Mouse (Mus musculus): ENCODE measurements around the gene Smurf1.

Smurf1 gene

DNA sequence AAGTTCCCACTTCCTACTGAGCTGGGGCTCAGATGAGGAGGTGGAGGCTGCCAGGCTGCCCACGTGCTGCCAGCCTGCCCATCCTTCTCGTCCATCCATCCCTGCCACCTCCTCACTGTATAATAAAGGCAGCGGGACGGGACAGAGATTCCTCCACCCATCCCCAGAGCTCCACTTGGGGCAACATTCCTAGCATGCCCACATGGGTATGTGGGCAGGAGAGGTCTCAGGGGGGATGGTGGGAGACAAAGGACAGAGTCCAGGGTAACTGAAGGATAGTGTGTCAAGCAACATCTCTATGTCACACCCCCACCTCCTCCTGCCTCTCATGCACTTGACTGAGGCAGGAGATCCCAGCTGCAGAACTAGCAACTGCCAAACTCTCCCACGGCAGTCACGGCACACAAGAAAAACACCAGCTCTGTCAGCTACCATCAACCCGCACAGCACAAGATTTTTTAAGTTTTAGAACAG is 51.2 kb downstream of the Smurf1 start:
- DNase-seq (ENCODE audit: low spot score in 2 of 2) = peak in 1 of 2 experiments; percentile 47

DNA sequence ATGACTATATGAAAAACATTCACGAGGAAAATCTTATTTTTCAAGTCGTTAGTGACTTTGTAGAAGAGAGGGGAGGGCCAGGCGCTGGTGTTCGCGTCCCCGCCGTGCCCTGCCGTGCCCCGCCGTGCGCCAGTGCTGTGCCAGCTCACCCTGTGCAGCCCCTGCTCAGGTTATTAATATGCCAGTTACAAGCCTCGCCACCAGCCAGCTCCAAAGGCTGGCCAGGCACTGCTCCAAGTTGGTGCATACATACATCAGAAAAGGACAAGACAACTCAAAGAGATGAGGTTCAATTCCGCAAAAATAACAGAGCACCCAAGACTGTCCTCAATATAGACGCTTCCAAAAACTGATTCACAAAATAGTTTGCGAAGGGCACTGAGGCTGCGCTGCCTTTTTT is 51.7 kb downstream of the Smurf1 start:
- no peak for DNase-seq (ENCODE audit: low spot score in 2 of 2)

DNA sequence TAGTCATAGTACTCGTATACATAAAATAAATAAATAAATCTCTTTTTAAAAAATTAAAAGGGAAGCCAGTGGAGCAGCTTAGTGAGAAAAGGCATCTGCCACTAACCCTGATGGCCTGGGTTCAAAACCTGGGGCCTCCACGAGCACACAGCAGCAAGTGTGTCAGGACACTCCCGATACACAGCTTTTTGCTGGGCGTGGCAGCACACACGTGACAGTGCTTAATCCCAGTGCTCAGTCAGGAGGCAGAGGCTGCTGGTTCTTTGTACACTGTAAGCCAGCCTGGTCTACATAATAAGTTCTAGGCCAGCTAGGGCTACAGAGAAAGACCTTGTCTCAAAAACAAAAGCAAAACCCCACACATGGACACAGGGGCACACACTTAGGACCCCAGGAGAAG is 52.3 kb downstream of the Smurf1 start:
- DNase-seq (ENCODE audit: low spot score in 2 of 2) = no peak

DNA sequence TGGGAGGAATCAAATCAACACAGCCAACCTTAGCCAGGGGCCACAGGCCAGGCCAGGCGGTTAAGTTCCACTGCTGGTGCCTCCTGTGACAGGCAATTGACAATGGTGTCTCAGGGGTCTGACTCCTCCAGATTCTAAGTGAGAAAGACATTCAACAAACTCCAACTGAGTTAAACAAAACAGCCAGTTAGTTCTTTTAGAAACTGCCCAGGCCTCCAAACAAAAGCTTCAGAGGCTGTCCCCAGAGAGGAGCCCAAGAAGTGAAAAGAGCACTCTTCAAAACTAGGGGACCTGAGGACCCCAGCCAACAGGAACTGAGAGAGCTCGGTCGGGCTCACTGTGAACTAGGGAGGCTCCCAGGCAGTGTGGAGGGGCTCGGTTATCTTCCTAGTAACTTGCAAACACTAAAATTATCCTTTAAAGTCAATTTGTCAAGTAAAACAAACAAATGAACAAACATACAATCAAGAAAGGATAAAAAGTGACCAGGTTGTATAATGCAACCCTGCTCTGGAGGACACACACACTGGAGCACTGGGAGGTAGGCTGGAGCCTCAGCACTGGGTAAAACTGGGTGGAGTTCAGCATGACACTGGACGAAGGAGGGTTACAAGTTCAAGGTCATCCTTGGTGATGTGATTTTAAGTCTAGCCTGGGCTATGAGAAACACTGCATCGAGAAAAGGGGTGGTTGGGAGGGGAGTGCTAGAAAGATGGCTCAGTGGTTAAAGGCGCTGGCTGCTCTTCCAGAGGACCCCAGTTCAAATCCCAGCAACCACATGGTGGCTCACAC is 52.9 kb downstream of the Smurf1 start:
- DNase-seq (ENCODE audit: low spot score in 2 of 2) = no peak

DNA sequence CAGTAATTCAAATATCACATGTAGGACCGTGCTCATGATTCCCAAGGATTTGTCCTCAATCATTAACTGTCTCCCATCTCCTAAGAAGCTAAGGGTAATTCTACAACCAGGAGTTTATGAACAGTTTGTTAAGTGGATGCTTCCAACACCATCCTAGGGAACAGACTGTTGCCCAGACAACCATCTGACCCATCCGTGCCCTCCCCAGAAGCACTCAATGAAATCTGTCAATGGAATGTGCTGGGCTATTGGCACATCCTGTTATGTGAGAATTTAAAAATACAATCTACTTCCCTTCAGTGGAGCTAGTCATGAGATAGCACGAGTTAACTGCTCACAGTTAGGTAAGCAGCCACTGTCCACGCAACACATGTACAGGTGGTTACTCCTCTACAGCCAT is 56.1 kb downstream of the Smurf1 start:
- DNase-seq (ENCODE audit: low spot score in 2 of 2) = no peak

DNA sequence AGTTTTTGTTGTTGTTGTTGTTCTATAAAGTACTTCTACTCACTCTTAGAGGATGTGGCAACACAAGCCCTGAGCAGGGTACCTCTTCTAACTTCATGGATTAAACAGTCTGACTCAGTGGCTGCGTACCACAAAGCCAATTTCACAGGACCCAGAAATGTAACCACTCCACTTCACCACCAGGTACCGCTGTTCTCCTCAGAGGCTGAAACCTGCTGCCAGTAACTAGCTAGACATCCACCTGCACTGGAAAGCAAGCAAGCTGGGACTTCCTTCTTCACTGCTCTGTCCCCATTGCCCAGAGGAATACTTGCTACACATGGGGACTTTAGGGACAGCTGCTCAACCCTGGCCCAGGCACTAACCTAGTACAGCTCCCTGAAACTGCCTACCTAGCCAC is 58.1 kb downstream of the Smurf1 start:
- no peak for DNase-seq (ENCODE audit: low spot score in 2 of 2)

DNA sequence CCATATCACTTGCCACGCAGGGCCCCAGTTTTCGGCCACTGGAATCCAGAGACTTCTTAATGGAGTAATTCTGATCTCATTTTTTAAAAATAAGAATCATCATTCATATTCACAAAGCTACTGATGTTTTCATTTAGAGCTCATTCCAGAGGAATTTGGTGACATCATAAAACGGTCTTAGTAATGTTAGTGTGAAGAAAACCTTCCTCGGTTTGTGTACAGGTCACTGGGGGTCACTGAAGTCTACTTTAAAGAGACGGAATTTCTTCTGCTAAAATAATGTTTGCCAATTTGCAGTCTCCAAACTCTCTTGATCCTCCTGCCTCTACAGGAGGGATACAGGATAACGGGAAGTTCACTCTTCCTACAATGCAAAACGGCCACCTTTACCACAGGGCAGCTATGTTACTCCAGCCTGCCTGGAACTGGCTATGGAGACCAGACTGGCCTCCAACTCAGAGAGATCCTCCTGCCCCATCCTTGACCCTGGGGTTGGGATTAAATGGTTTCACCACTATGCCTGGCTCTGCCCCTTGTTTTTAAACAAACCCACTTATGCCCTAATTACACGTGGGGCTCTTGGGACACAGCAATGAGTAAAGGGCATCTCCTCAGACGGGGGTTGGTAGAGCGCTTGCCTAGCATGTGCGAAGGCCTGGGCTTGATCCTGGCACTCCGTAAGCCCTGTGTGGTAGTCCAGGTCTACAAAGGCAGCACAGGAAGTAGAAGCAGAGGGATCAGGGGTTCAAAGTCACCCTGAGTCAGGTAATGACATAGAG is 61.1 kb downstream of the Smurf1 start:
- no peak for DNase-seq (ENCODE audit: low spot score in 2 of 2)

DNA sequence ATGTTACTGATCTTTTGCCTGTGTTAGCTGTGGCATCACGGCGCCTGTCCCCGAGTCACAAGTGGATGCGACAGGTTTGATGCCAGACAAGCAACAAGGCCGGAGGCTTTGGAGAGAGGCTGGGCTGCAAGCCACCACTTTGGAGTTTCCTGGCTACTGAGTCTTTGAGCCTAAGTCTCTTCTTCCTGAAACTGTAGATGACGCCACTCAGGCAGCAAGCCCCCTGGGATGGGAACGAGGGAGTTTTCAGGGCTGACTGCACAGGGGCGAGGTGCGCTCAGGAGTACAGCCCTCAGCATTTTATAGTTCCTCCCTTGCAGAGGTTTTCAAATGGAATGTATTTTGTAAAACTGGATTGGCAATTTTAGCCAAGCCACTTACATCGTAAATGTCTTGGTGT is 63.9 kb downstream of the Smurf1 start:
- DNase-seq (ENCODE audit: low spot score in 2 of 2) = no peak

DNA sequence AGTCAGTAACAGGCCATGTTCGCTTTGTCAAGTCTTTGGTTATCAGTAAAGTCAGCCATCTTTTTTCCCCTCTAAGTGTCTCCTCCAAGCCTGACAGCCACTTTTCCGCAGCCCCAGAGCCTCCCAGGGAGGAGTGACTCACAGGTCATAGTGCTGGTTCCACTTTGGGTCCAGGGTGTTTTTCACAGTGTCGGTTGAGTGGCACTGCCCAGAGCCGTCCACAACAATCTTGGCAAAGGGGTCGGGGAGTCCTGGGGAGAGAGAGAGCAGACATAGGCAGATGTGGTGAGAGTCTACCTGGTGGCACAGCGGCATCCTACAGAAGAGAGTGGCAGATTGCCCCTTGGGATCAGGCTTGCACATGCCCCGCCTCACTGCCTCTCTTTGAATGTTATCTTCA is 64.6 kb downstream of the Smurf1 start:
- no peak for DNase-seq (ENCODE audit: low spot score in 2 of 2)

DNA sequence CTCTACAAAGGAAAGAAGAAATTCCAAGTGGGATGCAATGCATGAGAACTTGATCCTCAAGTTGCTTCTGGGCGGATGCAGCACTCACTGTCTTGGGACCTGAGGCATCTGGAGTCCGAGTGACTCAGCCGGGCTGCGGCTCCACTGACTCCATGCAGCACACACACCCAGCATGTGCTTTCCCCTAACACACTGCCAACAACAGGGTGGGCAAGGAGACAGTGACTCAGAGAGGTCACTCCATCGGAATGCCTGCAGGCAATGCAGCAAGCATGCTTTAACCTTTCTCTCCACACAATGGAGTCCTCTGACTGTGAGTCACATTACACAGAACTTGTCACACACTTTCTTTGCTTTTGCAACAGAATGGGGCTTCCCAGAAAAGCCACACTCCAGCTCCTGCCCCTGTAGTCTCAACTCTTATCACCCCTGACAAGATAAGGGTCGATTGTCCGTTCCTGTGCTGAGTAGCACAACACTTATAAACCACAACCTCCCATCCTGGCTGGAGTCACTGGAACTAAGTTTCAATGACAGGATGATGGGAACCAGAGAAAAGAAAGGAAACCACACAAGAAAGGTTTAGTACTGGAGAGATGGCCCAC is 67.1 kb downstream of the Smurf1 start:
- DNase-seq (ENCODE audit: low spot score in 2 of 2) = no peak

DNA sequence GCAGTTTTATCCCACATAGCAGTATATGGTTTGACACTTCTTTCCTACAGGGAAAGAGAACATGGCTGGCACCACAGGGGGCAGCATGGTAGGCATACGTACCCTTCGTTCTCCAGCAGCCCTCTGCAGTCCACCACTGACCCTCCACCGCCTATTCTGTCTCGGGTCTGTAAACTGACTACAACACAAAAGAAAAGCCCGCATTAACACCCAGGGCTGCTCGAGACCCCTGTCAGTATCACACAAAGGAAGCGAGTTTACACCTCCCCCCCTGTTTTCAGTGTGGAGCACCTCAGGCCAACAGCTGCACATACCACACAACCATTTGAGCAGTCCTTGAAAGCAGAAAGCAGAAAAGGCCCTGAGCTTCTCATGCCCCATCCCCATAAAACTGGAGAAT is 67.8 kb downstream of the Smurf1 start:
- no peak for DNase-seq (ENCODE audit: low spot score in 2 of 2)

DNA sequence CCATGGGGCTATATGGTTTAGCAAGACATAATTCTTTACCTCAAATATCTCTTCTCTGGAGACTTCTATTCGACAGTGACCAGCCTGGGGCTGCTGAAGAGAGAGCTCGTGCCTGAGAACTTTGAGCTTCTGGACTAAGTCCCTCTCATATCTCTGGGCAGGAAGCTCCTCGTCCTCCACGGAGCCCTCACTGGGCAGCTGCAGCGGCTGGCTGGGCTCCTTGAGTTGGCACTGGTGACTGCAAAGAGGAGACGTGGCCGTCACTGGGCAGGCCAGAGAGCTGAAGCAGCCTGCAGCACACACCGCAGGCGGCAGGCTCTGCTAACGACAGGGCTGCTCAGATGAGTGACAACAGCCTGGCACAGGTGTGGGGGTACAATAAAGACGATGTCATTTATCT is 74.4 kb downstream of the Smurf1 start:
- DNase-seq (ENCODE audit: low spot score in 2 of 2) = no peak

DNA sequence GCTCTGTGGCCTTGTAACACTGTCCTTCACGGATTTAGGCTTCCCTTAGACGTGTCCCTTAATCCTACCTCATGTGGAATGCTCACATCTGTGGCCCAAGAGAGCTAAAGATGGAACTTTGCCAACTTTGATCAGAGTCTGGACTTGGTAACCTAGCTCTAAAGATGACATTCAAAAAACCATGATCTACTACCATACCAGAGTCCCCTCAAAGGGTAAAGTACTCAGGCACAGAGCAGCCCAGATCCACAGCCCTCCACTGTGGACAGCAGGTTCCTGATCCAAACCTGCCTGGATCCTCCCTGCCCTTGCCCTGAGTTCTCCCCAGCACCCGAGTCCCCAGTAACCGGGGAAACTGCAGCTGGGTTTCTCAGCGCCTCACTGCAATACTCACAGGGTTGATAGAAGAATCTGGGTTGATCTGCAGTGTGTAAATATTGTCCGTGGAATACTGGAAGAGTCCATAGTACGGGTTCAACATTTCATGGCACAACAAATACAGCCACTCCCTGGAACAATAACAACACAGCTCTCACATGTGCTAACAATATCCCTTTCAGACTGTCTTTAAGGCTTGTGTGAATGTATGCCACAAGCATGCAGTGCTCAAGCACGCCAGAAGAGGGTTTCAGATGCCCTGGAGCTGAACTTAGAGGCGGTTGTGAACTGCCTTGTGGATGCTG is 79.5 kb downstream of the Smurf1 start:
- DNase-seq (ENCODE audit: low spot score in 2 of 2) = no peak

DNA sequence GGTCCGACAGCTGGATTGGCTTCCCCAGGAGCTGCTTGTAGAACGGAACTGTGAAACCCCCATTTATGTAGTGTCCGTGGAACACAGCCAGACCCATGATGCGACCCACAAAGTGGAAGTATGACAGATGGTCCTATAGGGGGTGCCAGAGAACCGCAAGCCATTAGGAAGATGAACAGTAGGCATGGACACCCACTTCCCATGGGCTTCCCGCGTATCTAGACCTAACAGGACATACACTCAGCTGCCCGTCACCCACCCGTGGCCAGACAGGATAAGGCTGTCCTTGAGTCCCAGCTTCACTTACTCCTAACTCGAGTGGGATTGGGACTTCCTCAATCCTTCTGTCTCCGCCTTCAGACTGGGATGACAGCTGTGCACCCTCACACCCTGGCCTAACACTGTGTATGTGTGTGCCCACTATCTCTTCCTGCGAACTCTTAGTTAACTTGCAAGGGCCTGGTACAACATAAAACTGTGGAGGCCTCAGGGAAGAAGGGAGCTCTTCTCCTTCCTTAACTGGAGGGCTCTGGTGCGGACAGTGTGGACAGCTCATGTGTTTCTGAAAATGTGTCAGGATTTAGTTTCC is 80.9 kb downstream of the Smurf1 start:
- peak in 1 of 2 experiments; percentile 43 for DNase-seq (ENCODE audit: low spot score in 2 of 2)

DNA sequence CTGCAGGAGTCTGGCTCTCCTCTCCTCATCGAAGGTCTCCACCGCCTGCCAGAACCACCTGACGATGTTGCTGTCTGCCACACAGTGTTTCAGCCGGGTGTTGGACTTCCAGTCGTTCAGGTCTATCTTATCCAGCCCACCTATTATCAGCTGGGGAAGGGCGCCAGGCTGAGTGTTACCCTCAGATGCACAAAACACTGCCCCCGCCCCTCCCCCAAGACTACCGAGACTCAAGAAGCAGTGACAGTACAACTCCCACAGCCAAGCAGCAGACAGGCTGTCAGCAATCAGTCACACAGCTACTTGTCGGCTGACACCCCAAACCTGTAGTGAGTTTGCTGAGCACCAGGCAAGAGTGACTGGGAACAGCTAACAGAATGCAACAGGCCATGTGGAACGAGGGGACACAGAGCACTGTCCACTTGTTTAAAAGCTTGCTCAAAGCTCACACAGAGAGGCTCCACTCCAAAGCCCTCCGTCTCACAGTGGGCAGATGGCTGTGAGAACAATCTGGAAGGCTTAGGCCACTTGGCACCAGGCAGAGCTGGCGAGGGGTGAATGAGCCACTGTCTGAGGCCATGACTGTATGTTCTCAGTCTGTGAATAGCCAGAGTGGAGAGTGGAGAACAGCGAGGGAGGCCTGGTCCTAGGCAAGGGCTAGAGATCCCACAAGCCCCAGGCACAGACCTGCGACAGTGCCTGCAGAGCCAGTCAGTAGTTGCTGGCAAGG is 83.8 kb downstream of the Smurf1 start:
- peak; percentile 39 to 57 for DNase-seq (ENCODE audit: low spot score in 2 of 2)

DNA sequence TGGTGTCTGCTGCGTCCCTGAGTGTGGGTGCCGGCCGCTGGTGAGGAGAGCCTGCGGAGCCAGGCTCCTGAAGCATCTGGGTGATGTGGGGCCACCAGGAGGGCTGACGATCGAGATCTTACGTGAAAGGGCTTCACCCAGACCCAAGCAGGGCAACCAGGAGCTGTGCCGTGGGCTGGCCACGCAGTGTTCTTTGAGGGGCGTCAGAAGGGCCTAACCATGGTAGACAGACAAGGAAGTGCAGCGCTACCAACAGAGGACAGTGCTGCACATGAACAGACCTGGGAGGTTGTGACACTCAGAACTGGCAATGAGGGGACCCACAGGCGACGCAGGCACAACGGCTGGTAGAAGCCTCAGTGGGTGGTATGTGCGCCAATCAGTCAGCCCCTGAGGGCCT is 88.6 kb downstream of the Smurf1 start:
- DNase-seq (ENCODE audit: low spot score in 2 of 2) = no peak

DNA sequence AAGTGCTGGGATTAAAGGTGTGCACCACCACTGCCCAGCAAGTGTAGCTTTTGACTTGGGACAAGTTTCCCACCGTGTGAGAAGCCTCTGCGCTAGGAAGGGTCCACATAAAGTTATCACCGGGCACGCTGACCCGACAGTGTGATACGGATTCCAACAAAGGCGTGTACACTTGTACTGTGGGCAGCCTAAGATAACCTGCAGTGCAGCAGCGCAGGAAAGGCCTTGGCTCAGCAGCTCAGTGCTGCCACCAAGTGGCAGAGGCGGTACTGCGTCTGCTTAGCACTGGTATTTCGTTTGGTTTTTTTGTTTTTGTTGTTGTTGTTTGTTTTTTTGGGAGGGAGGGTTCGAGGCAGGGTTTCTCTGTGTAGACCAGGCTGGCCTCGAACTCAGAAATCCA is 89.8 kb downstream of the Smurf1 start:
- peak in 1 of 2 experiments; percentile 67 for DNase-seq (ENCODE audit: low spot score in 2 of 2)

DNA sequence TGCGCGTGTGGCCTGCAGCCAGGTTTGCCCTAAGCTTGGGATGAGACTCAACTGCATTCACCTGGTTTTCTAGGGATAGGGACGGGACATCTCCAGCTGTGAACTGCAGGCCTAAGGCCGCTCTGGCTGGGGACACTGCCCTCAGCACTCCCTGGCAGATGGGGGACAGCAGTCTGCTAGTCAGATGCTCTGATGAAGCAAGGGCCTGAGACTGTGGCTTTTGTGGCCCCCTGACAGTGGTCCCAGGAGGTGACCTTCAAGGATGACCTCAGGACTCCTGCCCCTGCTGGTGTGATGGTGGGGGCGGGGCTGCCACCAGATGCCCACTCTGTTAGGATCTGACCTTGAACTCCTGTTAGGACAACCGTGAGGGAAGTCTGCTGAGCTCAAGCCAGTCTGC is 90.4 kb downstream of the Smurf1 start:
- DNase-seq (ENCODE audit: low spot score in 2 of 2) = no peak

DNA sequence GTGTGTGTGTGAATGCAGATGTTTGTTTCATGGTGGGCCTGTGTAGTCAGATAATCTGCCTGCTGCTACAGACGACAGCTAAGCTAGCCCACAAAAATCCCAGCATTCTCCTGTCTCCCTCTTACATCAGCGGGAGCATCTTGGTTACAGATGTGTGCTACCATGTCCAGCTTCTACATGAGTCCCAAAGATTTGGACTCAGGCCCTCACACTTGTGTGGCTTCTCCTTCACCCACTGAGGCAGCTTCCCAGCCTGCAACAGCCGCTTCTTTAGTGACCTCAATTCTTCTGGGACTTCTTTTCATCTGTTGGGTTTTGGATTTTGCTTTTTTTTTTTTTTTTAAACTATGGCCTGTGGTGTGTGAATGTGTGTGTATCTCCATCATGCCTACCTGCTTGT is 92.8 kb downstream of the Smurf1 start:
- no peak for DNase-seq (ENCODE audit: low spot score in 2 of 2)

DNA sequence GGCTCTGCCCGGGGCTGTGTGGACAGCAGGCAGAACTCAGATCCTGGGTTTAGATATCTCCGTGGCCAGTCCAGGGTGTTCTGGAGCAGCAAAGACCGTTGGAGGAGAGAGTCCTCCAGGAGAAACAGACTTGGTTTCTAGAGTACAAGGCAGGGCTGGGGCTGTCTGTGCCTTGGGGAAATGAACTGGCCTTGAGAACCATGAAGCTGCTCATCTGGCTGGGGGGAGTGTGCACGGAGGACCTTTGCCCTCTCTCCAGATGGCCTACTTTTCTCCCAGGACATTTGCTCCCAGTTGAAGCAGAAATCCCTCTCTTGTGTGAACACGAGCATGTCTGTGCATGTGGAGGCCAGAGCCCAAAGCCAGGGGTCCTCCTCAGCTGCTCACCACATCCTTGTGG is 93.3 kb downstream of the Smurf1 start:
- no peak for DNase-seq (ENCODE audit: low spot score in 2 of 2)

DNA sequence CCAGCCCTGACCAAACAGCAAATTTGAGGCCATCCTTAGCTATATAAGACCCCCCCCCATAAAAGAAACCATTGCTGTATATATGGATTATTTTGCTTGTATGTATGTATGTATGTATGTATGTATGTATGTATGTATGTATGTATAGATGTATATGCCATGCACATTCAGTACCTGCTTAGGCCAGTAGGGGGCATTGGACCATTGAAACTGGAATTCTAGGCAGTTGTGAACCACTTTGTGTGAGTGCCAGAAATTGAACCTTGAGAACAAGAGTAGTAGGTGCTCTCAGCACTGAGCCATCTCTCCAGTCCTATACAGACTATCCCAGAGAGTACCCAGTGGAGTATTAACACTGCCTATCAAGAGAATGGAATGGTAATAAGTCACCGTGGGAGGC is 93.9 kb downstream of the Smurf1 start:
- no peak for DNase-seq (ENCODE audit: low spot score in 2 of 2)

All from frontal cortex, postnatal 10 days (tissue).